Mouse (Mus musculus): ENCODE measurements around the gene Hist1h2ah.
A peak's percentile ranks its signal among the peaks of the same experiment; 100 is the strongest.
"Not testable (repeated sequence)": the region's sequence is repeated elsewhere in the genome, so short reads cannot be mapped to it uniquely, and the experiment has no call there.

DNA sequence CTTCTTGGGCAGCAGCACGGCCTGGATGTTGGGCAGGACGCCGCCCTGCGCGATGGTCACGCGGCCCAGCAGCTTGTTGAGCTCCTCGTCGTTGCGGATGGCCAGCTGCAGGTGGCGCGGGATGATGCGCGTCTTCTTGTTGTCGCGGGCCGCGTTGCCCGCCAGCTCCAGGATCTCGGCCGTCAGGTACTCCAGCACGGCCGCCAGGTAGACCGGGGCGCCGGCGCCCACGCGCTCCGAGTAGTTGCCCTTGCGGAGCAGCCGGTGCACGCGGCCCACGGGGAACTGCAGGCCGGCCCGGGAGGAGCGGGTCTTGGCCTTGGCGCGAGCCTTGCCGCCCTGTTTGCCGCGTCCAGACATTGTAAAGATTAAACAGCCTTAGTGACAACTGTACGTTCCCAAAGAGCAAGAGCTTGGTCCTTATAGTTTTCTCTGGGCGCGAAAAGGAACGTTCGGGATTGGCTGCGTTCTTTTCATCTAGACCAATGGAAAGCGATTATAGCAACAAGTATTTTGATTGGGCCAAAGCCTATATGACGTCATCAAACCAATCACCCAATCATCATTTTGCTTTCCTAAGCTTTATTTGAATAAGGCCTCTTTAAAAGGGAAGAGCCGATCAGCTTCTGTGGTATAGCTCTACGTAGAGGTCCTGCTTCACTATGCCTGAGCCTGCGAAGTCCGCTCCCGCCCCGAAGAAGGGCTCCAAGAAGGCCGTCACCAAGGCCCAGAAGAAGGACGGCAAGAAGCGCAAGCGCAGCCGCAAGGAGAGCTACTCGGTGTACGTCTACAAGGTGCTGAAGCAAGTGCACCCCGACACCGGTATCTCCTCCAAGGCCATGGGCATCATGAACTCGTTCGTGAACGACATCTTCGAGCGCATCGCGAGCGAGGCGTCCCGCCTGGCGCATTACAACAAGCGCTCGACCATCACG is 7.5 kb upstream of the Hist1h2ah start, which contains the start of the genes Hist1h2ag and Hist1h2bj:
- peak; percentile 89 for TF ChIP-seq POLR2A (IDR thresholded peaks at IDR 0.05; ENCODE audit: low read depth, low read length)
- not testable (repeated sequence) for TF ChIP-seq CTCF (IDR thresholded peaks at IDR 0.05; ENCODE audit: borderline replicate concordance, insufficient read depth, low read length)

All from embryonic fibroblast, embryonic 13.5 days (primary cell).